Mouse (Mus musculus) CH12.LX (cell line): ENCODE results near the gene Ldlrad3.

Experiments
- CTCF ChIP-seq, 2 experiments: IDR thresholded peaks in 1 of 2; conservative IDR thresholded peaks in 1 of 2; 2 replicates each; pipeline ENCODE4 v1.5.1; 2011 to 2012; ENCODE audit warnings: low read depth in 2 of 2, low read length in 2 of 2, improper control_type of control experiment in 1 of 2, inconsistent platforms in 1 of 2, mild to moderate bottlenecking in 1 of 2, moderate library complexity in 1 of 2
- ELF1 ChIP-seq: IDR thresholded peaks from 2 replicates; pipeline ENCODE4 v1.6.1; 2014; ENCODE audit warnings: low read depth, mild to moderate bottlenecking, inconsistent platforms, low read length, improper control_type of control experiment
- GABPA ChIP-seq: IDR thresholded peaks from 2 replicates; pipeline ENCODE4 v1.6.1; 2012; ENCODE audit warnings: low read depth, low read length, improper control_type of control experiment, inconsistent platforms; ENCODE audit not compliant: insufficient replicate concordance
- USF1 ChIP-seq: IDR thresholded peaks from 2 replicates; pipeline ENCODE4 v1.6.1; 2014; ENCODE audit warnings: low read depth, mild to moderate bottlenecking, inconsistent platforms, low read length, improper control_type of control experiment

DNA sequence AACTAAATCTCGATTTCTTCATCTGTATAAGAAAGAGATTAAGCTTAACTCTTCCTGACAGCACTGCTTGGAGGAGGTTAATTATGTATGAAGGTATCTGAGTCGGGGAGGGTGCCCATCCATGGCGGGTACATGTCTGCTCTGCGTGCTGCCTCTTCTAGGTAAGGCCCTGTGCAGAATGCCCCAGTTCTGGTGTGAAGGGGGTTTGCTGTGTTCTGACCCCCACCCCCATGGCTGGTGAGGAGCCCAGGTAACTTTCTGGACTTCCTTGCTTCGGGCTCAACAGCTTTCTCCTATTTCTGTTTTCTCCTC is 279.9 kb downstream of the Ldlrad3 start:
- TF ChIP-seq CTCF (conservative IDR thresholded peaks at IDR 0.05 in 1 of 2, IDR thresholded peaks at IDR 0.05 in 1 of 2; ENCODE audit: low read depth in 2 of 2, low read length in 2 of 2): no peak
- TF ChIP-seq GABPA: no peak
- no peak for TF ChIP-seq USF1
- no peak for TF ChIP-seq ELF1
